Mouse (Mus musculus): ENCODE results near the gene Ccer1. TPM values are rescaled to one million over a fixed set of nuclear protein-coding genes. Genes with fewer than 3 reads are reported as not detected.
A peak's percentile ranks its signal among the peaks of the same experiment; 100 is the strongest.
"Not testable (repeated sequence)": the region's sequence is repeated elsewhere in the genome, so short reads cannot be mapped to it uniquely, and the experiment has no call there.

Gene Ccer1
- total RNA-seq (2021) = not detected
- long read RNA-seq, experiment 1 = 0 reads
- long read RNA-seq, experiment 2 = 0 reads

DNA sequence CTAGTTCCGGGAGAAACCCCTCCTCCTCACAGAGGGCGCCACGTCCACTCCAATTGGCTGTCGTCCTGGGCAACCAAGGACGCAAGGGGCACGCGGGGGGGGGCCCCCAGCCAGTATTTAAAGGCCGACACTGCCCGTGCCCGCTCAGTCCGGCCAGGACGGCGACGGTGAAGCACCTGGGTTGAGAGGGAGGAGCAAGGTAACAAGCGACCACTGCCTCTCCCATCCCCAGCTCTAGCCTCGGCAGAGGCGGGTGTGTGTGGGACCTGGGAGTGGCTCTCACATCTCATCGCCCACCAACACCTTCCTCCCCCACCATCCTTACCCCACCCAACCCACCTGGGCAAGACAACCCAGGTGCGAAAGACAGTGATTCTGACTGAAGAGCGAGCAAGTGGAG is at the start of gene Ccer1:
TSS of gene Ccer1 (plus strand) at position 147 of the 400 bp plus-strand sequence.
- DNase-seq (ENCODE audit: low spot score in 2 of 2) = no peak

DNA sequence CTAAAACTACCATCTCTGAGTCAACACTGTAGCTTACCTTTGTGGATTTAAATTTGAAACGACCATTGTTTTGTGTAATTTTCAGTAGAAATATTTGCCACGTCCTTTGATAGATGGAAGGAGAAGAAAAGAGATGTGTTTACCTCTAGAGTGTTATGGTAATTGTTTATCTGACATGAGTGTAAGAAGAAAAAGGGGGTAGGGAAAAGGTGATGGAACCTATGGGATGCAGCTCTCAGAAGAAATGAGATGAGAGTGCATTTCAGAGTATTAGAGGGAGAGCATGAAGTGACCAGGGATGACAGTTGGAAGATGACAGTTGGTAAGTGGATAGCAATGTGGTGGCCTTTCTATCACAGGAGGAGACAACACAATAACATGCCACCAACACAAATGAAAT is 49.1 kb upstream of the Ccer1 start, which contains the start of gene Epyc:
TSS of gene Epyc (plus strand) at position 301 of the 400 bp plus-strand sequence.
- no peak for DNase-seq (ENCODE audit: low spot score in 2 of 2)

DNA sequence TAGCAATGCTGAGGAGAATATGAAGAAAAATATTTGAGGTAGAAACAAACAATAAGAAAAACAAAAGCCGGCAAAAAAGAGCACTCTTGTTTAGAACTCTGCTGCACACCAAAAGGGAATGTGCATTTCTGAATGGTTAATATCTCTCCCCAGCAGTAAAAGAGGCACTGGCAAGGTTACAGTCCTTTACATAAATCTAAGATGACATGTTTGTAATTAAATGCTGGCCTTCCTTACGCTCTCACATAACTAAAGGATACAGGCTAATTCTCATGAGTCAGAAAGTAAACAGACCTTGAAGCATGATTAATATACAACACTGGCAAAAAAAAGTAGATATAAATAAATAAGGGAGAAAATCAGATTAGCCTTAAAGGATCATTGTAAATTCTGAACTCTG is 42.5 kb upstream of the Ccer1 start:
- DNase-seq (ENCODE audit: low spot score in 2 of 2) = no peak

DNA sequence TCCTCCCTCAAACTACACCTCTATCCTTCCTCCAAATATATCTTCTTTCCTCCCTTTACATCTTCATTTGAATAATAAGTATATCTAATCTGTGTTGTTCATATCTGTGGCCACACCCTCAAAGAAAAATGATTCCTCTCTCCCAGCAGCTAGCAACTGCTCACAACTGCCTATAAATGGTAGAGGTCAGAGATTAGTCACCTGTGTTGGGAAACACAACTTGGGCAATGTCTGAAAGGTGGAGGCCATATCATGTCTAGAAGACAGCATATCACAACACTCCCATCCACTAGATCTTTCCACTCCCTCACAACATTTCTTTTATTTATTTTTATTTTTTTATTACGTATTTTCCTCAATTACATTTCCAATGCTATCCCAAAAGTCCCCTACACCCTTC is 33.4 kb upstream of the Ccer1 start:
- peak in 1 of 2 experiments; percentile 28 for DNase-seq (ENCODE audit: low spot score in 2 of 2)

DNA sequence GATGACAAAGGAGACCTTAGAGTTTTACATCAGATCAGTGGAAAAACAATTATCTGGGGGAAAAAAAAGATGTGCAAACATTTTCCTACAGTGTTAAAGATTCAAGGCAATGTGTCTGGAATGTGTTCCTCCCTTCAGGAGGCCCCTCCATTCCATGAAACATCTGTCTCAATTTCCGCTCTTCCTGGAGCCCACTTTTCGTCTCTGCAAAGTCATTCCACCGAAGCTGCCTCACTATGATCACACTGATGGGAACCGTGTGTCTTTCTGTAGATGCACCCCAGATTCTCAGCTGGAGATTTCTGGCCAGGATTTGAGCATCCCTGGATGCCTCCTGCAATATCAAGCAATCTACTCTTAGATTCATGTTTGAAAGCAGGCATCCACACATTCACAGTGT is 24.2 kb upstream of the Ccer1 start:
- DNase-seq (ENCODE audit: low spot score in 2 of 2) = no peak

DNA sequence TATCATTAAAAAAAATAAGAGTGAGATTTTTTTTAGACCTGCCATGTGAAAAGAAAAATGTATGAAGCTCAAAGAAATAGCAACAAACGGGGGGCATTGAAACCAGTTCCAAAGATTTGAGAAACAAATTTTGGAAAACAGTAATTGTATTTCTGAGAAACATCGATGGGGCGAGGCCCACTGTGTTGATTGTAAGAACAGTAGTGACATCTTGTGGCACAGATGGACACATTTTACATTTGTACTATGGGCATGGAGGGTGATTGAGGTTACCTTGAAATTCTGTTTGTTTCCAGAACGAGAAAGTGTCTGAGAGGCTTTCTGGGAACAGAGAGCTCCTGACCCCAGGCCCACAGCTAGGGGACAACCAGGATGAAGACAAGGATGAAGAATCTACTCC is 22.7 kb upstream of the Ccer1 start:
- no peak for DNase-seq (ENCODE audit: low spot score in 2 of 2)

DNA sequence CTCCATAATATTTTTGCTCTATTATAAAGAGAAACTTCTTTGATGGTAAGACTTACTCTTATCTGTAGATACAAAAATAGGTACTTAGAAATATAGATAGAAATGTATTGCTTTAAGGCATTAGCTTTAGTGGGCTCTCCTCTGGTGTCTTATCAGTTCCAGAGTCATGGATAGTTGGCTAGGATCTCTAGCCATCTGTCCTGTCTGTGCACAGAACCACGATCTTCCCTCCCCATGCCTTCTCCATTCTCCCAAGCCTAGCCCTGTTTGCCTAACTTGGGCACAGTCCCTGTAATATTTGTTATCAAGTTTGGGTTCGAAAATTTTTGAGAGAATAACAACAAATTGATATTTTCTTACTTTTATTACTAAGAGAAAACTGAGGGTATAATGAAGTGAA is 19.6 kb upstream of the Ccer1 start:
- DNase-seq (ENCODE audit: low spot score in 2 of 2) = no peak

DNA sequence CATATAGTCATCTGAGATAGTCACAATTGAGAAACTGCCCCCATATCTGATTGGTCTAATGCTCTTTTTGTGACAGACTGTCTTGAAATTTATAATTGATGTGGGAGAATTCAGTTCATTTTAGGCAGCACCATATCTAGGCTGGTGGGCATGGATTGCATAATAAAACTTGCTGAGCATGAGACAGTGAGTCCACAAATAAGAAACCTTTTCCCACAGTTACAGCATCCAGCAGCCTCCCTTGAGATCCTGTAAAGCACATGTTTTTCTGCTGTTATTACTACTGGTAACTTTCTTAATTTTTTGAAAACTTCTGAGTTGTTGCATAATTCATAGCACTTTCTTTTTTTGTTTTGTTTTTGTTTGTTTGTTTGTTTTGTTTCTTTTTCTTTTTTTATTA is 9.9 kb upstream of the Ccer1 start:
- DNase-seq (ENCODE audit: low spot score in 2 of 2) = no peak

DNA sequence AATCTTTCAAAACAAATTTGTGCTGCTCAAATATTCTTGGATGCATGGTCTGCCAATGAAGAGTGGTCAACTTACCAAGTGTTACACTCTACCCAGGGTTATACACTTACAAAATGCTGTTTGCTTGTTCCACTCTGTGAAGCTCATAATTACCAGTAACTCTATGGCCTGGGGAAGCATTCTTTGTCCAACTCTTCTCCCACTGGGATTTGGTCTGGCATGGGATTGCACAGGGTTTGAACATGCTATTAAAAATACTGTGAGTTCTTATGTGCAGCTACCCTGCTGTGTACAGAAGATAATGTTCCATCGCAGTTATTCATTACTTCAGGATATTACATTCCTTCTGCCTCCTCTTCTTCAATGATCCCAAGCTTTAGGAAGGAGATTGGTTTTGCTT is 5.7 kb upstream of the Ccer1 start:
- no peak for DNase-seq (ENCODE audit: low spot score in 2 of 2)

DNA sequence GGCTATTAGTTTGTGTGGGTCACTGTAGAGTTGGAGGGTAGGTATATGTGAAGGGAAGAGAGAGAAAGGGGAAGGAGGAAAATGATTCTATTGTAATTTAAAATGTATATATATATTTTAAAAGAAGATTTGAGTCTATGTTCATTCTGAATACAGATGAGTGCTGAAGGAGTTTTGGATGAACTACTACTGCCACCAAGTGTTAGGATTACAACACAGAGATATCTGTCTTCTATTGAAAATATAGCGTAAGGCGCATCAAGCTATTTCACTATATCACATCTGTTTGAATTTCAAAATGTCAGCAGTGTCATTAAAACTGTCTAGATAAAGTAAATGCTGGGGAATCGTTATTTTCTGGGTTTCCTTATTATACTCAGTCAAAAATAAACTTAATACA is 3.4 kb upstream of the Ccer1 start:
- no peak for DNase-seq (ENCODE audit: low spot score in 2 of 2)

DNA sequence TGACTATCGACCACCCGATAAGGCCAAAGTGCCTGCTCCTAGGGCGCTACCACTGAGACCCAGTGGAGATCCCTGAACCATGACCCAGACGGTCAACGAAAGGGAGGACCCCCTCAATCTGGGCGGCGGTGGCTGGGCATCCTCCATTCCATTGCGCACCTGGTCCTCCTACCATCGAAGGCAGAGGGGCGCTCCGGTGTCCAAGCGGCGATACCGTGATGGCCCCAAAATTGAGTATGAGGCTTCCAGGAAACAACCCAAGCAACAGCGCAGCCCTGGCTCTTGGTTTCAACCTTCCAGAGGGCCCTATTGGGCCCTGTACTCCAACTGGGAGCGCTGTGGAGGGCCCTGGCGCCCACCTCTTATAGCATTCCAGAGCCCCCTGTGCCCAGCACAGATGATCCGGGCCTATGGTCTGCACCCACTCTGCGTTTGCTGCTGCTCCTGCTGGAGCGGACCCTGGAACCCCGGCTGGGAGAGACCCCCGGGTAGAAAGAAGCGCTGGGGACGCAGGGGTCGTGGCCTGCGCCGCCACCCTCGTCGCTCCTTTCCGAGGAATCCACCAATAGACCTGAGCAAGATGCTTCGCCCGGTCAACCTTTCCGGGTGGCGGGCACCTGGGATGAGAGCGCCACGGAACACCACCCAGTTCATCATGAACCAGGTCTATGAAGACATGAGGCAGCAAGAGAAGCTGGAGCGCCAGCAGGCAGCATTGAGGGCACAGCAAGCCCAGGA is 708 bp downstream of the Ccer1 start:
- DNase-seq (ENCODE audit: low spot score in 2 of 2) = no peak

DNA sequence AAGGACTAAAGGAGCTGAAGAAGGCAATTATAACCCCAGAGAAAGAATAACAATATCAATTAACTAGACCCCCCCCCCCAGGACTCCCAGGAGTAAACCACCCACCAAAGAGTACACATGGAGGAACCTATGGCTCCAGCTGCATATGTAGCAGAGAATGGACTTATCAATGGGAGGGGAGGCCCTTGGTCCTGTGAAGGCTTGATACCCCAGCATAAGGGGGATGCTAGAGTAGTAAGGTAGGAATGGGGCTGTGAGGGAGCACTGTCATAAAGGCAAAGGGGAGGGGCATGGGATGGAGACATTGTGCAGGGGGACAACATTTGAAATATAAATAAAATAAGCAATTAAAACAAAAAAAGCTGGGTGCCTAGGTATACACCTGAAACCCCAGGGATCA is 9.5 kb downstream of the Ccer1 start:
- DNase-seq (ENCODE audit: low spot score in 2 of 2) = no peak

DNA sequence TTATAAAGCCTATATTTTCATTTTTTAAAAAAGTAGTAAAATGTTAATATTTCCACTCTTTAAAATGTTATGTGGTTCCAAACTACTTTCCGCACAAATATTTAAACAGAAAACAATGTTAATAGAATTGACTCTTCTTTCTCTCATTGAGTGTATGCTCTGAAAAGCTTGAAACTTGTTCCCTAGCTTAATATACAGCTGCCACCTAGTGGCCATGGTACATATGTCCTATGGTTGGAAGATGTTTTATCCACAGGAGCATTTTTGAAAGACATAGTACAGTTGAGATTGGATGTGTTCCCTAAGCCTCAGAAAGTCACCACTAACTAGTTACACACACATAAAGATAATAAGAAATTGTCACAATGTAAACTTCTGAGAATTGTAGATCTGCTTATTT is 11.7 kb downstream of the Ccer1 start:
- peak; percentile 13 to 25 for DNase-seq (ENCODE audit: low spot score in 2 of 2)

DNA sequence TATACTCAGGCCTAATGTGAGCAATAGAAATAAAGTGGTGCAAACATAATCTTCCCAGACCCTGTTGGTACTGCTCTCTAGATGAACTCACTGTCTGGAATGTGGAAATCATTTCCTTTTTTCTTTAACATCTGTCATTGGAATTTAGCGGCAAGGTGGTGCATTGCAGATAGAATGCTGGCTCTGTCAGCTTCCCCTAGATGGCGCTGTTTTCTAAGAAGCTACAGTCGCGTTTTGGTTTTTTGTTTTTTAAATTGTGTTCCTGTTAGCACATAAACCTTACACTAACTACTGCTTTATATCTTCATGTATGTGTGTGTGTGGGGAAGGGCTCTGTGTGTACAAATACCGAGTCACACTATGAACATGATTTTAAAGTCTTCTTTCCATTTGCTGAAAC is 19.8 kb downstream of the Ccer1 start:
- peak in 1 of 2 experiments; percentile 12 for DNase-seq (ENCODE audit: low spot score in 2 of 2)

DNA sequence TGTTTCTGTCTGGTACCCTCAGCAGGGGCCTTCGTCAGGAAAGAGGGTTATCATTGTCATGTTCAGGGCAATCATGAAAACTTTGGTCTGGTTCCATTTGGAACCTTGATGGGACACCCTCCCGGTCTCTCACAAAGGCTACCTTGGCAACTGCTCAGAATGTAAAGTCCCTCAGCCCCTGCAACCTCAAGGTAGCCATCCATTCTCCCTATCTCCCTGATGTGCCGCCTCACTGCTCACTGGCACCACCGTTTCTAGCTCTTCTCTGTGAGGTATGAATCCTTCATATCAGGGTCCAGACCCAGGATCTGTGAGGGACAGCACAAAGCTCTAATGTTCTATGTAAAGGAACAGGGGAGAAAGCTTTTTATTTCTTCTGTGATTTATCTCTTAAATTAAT is 21.7 kb downstream of the Ccer1 start:
- DNase-seq (ENCODE audit: low spot score in 2 of 2) = no peak

DNA sequence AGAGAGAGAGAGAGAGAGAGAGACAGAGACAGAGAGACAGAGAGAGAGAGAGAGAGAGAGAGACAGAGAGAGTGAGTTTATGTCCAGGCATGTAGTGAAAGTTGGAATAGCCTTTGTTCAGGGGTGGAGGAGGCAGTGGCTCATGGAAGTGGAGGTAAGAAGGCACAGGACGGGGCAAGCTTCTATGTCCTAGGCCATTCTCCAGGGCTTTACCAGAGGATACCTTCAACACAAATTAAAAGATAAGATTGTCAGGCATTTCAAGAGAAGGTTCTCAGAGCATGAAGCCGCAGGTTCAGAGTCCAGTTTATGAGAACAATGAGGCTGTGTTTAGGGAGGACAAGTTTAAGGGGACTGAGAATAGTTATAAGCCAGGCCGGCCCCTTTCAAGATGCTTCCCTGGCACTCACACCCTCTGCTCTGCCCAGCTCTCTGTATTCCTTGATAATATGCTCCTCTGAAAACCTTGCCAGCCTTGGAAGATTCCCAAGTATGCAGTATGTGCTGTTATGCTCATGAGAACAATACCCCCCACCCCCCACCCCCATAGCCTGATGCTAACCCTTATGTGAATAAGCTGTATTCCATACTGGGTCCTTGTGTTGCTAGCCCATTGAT is 22.5 kb downstream of the Ccer1 start:
- no peak for DNase-seq (ENCODE audit: low spot score in 2 of 2)

DNA sequence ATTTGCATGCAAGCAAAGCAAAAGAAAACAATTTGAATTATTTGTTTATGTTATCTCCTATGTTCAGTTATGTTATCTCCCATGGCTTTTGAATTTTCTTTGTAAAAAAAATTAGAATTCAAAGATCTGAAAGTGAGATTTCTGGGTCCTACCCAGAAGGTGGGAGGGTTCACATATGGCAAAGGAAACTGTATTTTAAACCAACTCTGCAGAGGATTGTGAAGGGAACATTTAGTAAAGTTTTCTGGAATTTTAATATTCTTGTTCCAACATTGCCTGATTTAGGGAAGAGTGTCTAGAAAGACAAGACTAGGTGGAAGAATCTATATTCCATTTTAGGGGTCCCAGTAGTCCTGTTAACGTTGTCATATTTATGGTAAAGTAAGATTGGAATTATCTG is 24.4 kb downstream of the Ccer1 start:
- no peak for DNase-seq (ENCODE audit: low spot score in 2 of 2)

DNA sequence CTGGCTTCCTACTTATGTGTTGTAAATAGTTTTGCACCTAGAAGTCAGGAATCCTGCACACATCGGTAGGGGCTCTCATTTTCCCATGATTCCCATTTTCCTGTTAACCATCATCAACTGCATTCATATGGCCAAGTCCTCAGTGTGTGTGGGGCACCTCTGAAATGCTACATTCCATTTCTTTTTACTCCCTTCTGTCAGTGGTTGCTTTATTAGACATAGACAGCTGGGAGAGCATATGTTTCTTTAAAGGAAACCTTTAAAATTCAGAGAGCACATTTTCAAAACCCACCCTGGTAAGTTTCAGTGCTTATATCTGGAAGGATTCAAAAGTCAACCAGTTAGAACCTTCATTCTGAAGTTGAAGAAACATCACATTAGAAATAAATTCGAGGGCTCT is 25.2 kb downstream of the Ccer1 start:
- DNase-seq (ENCODE audit: low spot score in 2 of 2) = no peak

DNA sequence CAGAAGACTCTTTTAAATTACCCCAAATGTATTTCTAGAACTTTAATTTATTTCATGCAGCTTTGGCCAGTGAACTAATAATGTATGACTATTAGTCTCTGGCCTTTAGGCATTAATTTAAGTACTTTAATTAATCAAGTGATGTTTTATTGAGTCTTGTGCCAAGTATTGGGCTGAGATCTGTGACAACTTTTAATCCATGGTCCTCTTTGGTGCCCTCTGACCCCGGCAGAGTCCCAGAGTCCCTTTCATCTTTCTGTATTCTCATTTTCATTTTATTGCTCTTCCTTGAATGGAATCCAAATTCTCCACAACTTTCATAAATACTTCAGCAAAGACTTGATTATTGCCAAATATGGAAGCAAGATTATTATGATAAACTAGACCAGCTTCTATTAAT is 27.8 kb downstream of the Ccer1 start:
- DNase-seq (ENCODE audit: low spot score in 2 of 2) = no peak

DNA sequence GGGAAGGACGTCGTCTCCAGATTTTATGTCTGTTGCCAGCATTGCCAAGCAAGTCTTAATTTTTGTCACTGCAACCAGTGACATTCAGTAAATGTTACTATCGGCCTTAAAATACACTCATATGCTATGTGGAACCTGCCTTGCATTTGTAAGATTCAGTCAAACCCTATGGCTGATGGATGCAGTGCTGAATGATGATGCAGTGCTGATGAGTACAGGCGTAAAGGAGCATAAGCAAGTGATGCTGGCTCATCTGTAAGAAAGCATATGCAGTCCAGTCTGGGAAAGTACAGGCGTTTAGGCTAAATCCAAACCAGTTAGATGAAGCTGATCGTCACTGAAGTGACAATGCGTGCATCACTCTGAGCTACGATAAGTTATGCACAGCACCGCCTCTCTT is 29.9 kb downstream of the Ccer1 start:
- DNase-seq (ENCODE audit: low spot score in 2 of 2) = no peak

DNA sequence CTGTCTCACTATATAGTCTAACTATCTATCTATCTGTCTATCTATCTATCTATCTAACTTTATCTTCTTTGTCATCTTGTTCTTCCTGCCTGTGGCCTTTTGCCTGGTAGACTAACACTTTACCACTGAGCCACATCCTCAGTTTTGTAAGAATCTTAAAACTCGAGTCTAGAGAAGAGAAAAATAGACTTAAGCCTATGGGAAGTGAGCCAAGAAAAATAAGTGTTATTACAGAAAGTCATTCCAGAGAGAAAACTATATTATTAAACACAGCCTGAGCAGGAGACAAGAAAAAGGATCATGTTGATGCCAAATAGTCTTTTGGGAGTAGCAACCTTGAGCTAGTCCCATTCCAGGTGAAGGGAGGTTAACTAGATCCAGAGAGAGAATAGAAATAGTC is 33.1 kb downstream of the Ccer1 start:
- DNase-seq (ENCODE audit: low spot score in 2 of 2) = no peak

DNA sequence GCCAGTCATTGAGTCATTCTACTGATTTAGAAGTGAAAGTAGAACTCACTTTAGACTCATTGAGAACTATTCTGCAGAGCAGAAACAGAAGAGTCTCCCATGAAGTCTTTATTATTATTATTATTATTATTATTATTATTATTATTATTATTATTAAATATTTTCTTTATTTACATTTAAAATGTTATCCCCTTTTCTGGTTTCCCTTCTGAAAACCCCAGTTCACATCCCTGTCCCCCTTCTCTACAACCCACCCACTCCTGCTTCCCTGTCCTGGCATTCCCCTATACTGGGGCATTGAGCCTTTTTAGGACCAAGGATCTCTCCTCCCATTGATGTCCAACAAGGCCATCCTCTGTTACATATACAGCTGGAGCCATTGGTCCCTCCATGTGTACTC is 33.8 kb downstream of the Ccer1 start, which contains the start of gene C030005K15Rik:
TSS of gene C030005K15Rik (minus strand) at position 101 of the 400 bp plus-strand sequence.
- not testable (repeated sequence) for DNase-seq (ENCODE audit: low spot score in 2 of 2)
